Mouse (Mus musculus) ES-Bruce4 (cell line): ENCODE measurements around the gene Pramef20.
"Not testable (repeated sequence)": the region's sequence is repeated elsewhere in the genome, so short reads cannot be mapped to it uniquely, and the experiment has no call there.

Experiments
- CTCF ChIP-seq: IDR thresholded peaks from one replicate; pipeline ENCODE4 v1.8.1; 2011; ENCODE audit warnings: low read depth, low read length
- EP300 ChIP-seq: IDR thresholded peaks from 2 replicates; pipeline ENCODE4 v1.6.1; 2011; ENCODE audit warnings: low read depth, low read length; ENCODE audit not compliant: insufficient read depth

DNA sequence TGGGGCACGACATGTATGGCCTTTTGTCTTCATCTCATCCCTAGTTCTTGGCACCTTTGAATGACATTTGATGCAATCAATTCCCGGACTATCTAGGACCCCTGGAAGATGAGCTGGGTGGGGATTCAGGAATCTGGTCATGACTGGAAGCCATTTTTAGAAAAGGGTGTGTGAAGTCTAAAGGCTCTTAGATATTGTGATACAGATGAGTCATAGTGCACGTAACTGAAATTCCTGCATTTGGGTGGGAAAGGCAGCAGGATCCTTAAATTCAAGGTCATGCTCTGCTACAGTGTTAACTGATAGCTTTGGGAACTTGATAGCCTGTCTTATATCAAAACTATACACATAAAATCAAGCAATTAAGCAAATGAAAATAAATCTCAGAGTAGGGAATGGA, 41.9 kb downstream of the Pramef20 start:
- not testable (repeated sequence) for TF ChIP-seq CTCF, EP300
